Mouse (Mus musculus): ENCODE data around the gene Tspan1.

The Tspan1 gene

GRCm38 (mm10) chr4:116167404-116167803 lies at the start of gene Tspan1:
Tspan1 (minus strand) TSS chr4:116167601.
- DNase-seq (ENCODE audit: low spot score): no peak

DNA sequence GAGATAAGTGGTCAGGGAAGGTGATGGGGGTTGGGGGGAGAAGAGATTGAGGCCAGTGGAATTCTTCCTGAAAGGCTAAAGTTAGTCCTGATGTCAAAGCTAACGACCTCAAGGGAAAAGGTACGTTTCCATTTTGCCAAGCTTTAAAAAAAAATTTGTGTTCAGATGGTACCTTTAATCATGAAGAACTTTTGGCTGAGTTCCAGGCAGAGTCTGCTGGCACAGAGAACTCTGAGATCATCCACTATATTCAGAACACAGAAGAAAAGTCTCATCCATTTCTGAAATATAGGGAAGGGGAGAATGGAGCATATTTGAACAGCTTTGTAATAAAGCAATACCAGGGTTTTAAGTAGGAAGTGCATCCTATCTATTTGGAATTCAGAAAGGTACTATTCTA lies 49.6 kb upstream of the Tspan1 start:
- no peak for DNase-seq (ENCODE audit: low spot score)

DNA sequence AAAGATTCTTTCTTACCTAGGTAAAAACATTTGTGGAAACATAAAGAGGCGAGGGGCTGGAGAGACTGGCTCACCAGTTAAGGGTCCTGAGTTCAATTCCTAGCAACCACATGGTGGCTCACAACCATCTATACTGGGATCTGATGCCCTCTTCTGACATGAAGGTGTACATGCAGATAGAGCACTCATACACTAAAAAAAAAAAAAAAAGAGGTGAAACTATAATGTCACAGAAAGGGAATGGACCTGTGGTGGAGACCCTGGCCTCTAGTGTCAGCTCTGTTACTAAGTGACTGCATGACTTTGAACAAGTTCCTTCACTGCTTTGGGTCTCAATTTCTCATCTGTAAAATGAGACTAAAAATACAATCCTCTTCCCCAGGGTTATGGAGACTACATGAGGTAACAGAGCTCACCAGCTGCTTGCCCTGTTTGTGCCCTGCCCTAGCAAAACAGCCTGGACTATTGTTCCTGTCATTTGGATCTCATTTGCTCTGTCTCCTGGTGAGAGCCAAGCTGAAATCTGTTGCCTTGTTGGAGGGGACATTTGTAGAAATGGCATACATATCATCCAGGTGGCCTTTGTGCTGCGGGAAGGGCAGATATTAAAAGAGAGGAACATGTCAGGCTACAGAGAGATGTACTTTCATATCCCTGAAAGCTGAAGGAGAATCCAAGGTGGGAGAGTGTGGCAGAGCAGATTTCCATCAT lies 48.6 kb upstream of the Tspan1 start:
- DNase-seq (ENCODE audit: low spot score): no peak

DNA sequence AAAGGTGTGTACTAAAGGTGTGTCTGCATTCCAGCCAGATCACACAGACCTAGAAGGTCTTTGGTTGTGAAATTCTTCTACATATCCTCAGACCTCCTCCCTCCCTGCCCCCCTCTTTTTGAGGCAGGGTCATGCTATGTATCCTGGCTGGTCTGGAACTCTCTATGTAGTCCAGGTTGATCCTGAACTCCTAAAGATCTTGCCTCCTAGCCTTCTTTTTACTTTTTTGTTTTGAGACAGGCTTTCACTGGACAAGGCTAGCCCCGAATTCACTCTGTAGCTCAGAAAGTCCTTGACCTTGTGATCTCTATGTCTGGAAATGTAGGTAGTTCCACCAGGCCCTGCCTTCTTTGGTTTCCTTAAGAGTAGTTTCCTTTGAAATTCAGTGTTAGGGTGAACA lies 41.5 kb upstream of the Tspan1 start:
- DNase-seq (ENCODE audit: low spot score): no peak

DNA sequence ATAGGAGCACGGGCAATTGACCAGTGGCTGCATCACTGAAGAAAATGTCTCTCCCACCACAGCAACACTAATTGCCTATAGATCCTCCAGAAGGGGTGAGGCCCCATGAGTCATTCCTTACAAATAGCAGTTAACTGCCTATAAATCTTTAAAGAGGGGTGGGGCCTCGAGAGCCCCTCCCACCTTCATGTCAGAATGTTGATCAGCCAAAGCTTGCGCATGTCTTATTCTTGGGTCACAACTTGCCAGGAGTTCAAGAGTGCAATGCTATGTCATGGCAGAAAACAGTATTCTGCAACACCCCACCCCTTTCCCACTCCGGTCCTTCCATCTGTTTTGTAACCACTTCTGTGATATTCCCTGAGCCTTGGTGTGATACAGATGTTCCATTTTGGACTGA lies 39.1 kb upstream of the Tspan1 start:
- DNase-seq (ENCODE audit: low spot score): no peak

DNA sequence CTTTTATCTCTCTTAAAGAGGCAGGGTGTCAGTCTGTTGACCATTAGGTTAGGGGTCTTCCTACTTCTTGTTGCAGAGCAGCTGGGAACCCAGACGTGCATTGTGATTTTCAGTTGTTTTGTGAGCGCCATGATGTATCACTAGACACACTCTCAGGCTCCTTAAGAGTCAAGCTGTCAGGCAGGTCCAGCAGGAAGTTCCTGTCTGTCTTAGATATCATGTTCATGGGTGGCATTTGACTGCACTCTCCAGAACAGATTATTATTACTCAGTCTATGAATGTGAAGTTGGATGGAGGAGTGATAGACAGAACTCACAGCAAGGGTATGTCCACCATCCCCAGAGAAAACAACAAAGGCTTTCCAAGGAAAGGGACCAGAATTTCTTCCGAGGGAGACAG lies 37.0 kb upstream of the Tspan1 start:
- DNase-seq (ENCODE audit: low spot score): no peak

- peak; percentile 56 for DNase-seq (ENCODE audit: low spot score)
Measured at GRCm38 (mm10) chr4:116198422-116198821, 31.0 kb upstream of the Tspan1 start.

DNA sequence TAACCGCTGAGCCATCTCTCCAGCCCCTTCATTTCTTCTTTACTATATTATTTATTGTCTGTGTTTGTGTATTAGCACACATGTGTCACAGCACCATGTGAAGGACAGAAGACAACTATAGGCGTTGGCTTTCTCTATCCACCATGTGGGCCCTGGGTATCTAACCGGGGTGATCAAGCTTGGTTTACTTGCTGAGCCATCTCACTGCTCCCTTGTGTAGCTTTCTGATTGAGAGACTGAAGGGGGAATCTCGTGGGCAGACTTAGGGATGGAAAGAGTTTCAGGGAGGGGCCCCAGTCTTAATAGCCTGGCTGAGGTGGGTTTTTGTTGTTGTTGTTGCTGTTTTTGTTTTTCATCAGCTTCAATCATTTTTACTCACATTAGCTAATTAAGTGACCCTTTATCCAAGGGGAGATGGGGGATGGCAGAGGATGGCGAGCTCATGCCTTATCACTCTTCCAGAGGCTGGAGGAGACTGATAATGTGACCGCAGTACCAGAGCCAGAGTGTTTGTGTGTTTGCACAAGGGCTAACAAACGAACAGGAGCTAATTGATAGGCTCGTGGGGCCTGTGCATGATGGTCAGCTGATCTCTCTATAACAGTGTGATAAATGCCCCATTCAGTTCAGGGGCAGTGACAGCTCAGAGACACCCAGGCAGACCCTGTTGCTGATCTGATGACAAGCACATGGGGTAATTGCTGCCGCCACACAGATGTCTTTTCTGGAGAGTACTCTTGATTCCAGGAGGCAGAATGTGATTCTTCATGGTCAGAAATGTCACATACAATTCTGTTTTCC lies 26.4 kb upstream of the Tspan1 start:
- DNase-seq (ENCODE audit: low spot score): no peak

- DNase-seq (ENCODE audit: low spot score): no peak
Measured at GRCm38 (mm10) chr4:116192286-116192835, 25.0 kb upstream of the Tspan1 start.

GRCm38 (mm10) chr4:116185083-116185482 lies 17.7 kb upstream of the Tspan1 start:
- no peak for DNase-seq (ENCODE audit: low spot score)

DNA sequence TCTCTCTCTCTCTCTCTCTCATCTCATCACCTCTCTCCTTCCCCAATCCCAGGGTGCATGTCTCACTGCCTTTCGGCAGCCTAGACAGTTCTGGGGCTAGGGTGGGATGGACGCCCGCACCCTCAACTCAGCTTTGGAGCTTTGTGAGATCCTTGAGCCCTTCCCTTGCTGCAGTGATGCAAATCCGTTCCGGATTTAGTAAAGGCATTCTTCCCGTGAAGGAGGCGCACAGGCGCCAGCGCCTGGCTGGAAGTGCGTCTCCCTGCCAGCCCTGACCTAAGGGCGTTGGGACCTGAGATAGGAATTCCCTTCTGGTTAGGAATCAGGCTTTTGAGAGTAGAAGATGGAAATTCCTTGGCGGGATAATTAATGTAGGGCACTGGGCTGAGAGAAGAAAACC lies 15.3 kb upstream of the Tspan1 start:
- no peak for DNase-seq (ENCODE audit: low spot score)

DNA sequence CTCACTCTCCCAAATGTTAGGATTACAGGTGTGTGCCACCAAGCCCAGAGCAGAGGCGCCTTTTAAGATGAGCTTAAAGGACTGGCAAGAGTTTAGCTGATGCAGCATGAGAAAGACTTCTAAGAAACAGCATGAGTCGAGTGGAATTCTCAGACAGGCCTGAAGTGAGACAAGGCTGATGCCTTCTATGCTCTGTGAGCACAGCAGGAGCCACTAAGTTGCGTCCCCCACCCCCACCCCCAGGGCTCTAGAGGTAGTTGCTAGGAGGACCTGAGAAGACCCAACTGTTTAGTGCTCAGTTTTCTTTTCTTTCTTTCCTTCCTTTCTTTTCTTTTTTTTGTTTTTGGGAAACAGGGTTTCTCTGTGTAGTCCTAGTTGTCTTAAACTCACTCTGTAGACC lies 14.7 kb upstream of the Tspan1 start:
- DNase-seq (ENCODE audit: low spot score): no peak

- peak; percentile 69 for DNase-seq (ENCODE audit: low spot score)
Measured at GRCm38 (mm10) chr4:116177140-116177539, 9.7 kb upstream of the Tspan1 start.

DNA sequence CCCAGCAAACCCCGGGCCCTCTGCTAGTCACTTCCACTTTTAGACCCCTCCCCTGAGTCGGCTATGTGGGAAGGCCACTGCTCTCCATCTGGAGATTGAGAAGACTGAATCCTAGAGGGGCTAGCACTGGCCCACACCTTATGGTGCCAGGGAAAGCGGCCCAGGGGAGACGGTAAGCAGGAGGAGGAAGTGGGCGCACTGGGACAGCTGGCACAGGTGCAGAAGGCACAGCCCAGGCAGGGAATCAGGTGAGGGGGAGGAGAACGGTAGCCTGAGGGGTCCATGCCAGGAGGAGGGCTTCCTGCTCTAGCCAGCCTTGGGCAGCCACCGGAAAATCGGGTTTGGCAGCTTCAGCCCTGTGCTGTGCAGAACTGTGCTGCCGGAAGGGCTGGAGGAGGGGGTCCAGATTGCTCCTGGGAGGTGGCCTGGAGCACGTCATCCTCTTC lies 9.2 kb upstream of the Tspan1 start:
- peak; percentile 89 for DNase-seq (ENCODE audit: low spot score)

DNA sequence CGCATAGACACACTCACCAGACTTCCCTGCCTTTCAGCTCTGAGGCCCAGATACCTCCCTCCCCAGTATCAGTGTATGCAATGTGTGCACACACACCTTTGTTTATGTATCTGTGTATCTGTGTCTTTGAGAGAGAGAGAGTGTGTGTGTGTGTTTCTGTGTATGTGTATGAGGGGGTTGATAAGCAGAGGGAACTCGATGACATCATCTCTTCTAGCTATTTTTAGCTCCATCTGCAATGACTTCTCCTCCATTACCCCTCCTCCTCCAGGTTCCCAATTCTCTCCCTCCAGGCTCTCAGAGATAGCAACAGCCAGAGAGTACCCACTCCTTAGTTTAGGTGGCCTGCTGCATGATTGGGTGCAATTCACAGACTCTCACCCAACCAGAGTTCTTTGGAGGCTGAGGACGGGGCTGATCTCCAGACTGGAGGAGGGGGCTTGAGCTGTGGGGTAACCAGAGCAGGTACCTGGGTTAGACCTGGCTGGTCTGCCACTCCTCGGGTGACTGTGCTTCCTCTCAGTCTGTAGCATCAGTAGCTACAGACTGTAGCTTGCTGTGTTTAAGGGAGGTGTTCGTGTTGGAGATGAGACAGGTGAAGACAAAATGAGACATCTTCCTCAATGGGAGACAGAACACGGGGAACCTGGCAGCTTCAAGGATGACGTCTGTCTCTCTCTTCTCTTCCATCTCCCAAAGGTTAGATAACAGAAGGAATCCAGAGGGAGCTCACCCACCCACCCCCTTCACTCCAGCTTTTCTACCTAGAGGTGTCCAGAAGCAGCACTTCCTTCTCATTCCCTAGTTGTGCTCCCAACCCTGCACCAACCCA lies 8.5 kb upstream of the Tspan1 start:
- DNase-seq (ENCODE audit: low spot score): no peak

- DNase-seq (ENCODE audit: low spot score): no peak
Measured at GRCm38 (mm10) chr4:116175136-116175535, 7.7 kb upstream of the Tspan1 start.

DNA sequence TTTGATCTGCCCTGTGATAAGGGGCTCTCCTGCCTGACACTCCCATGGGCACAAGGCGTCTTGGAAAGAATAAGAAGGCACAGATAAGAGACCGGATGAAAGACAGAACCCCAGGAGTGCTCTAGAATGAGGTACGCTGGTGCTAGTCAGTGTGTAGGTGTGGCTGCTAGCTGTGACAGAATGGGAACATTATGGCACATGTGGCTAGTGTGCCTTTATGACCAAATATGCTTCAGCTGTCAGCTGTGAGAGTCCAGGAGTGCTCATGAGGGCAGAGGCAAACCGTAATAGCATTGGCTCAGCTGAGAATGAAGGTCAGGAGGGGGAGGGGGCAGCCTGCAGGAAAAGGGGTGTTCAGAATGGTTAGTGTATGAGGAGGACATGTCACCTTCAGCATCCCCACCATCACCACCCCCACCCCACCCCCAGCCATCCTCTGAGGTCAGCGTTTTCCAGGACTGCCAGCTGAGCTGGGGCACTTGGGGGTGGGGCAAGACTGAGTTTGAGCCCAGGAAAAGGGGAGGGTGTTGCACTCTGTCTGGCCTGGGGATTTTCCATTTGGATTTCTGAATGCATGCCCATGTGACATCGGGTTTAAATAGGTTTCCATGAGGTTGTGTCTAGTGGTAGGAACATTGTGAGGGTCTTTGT lies 7.2 kb upstream of the Tspan1 start:
- DNase-seq (ENCODE audit: low spot score): peak; percentile 57

DNA sequence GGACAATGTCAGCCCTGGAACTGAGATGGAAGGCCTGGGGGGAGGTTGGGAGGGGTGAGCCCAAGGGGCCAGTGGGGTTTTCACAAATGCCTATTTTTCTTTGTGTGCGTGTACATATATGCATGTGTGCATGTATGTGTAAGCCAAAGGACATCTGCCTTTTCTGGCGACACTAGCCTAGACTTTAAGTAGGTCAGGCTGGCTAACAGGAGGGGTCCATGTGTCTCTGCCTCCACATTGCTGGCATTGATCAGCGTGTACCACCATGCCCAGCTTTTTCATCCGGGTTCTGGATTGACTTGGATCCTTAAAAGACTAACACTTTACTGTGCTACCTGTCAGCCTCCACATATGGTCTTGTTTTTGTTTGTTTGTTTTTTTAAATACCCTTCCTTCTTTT lies 6.4 kb upstream of the Tspan1 start:
- no peak for DNase-seq (ENCODE audit: low spot score)

DNA sequence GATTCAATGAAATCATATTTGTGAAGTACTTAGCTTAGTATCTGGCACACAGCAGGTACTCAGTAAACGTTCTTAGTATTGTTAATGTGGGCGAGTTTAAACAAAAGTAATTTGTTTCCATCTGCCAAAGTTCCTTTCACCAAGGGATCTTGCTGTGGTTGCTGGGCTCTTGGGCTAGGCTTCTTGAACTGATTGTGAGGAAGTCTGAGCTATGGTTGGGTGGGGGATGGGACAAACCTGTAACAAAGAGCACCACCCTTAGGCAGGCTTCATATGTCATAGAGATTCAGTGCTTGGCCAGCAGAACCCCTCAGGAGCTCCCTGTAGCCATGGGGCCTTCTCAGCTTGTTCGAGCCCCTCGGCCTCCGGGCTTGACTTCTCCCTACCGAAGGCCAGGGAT lies 5.7 kb upstream of the Tspan1 start, which contains the start of the genes 1700042G07Rik and Gm49337:
Gene 1700042G07Rik, plus strand, starts transcription at position 301 of the 400 bp plus-strand sequence.
Gene Gm49337, plus strand, starts transcription at position 313 of the 400 bp plus-strand sequence.
- DNase-seq (ENCODE audit: low spot score): no peak

DNA sequence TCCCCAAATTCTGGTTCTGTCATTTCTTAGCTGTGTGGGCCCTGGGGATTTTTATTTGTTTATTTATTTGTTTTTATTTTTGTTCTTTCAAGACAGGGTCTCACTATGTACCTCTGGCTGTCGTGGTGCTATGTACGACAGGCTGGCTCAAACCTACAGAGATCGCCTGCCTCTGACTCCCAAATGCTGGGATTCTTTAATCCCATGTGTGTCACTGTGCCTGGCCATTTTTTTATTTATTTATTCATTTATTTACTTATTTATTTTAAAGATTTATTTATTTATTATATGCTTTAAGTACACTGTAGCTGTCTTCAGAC lies 1.9 kb upstream of the Tspan1 start:
- no peak for DNase-seq (ENCODE audit: low spot score)

DNA sequence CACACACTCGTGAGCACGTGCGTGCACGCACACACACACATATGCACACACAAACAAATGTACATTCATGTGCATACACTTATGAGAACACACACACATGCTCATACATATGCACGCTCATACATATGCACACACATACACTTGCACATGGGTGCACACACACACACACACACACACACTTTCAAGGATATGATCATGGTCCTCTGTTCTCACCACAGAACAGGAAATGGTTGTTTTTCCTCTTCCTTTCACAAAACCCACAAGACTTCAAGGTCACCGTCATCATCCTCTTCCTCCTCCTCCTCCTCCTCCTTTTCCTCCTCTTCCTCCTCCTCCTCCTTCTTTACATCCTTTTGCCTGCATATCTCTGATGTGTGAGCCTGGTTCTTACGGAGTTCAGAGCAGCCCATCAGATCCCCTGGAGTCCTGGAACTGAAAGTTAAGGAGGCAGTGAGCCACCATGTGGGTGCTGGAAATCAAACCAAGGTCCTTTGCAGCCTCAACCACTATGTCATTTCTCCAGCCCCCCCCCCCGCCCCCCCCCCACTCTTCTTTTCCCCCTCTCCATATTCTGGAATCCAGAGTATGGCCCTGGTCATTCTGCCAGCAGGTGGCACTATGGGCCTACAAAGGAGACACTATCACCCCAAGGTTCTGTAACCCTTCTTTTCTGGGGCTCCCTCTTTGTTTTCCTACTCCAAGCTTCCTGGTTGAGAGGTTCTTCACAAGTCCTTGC lies 1.4 kb upstream of the Tspan1 start:
- DNase-seq (ENCODE audit: low spot score): peak; percentile 88

All from retina, embryonic 14.5 days (tissue).